Mouse (Mus musculus): ENCODE results near the gene Irgm2.

Gene Irgm2

GRCm38 (mm10) chr11:58200226-58200625 is 808 bp downstream of the Irgm2 start:
- TF ChIP-seq GATA4 (IDR thresholded peaks at IDR 0.05; ENCODE audit: insufficient replicate concordance, low read length): no peak

- no peak for TF ChIP-seq GATA4 (IDR thresholded peaks at IDR 0.05; ENCODE audit: insufficient replicate concordance, low read length)
Measured at GRCm38 (mm10) chr11:58201052-58201451, 1.6 kb downstream of the Irgm2 start.

GRCm38 (mm10) chr11:58210321-58210886 is 11.0 kb downstream of the Irgm2 start:
- TF ChIP-seq GATA4 (IDR thresholded peaks at IDR 0.05; ENCODE audit: insufficient replicate concordance, low read length): no peak

DNA sequence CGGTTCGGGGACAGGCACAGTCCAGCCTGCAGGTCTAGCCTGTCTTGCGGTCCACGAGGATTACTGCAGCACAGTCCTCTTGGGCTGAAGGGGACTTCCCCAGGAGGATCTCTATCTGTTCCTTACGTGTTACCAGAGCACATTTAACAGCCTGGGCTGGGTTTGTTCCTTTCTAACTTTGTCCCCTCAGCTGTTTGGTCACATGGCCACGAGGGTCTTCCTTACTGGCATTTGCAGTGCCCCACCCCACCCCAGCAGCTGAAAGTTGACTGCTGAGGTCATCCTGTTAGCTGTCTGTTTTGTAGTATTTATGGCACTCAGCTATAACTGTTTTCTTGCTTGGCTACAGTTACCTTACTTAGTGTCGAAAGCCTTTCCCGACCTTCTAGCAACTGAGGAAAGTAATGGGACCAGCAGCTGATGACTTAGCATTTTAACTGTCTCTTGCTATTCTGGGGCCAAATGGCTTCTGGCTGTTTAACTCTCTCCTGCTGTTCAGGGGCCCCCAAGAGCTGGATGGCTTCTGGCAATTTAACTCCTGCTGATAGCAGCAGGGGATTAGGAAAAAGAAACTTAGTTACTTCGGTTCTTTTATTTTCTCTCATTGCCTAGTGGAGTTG is 11.8 kb downstream of the Irgm2 start:
- TF ChIP-seq GATA4 (IDR thresholded peaks at IDR 0.05; ENCODE audit: insufficient replicate concordance, low read length): no peak

DNA sequence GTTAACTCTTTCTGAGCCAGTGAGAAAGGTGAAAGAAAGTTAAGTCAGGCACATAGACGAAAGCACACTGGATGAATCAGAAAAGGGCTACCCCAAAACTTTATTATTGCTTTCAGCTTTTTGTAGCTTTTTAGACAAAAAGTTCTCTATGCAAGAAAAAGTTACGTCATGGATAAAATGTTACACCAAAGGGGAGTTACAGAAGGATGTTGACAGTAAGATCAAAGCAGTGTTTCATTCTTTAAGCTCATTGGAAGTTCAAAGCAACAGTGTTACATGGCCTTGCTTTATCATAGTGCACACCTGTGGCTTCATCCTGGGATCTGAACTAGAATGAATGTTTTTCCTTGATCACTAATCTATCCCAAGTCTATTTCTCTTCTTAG is 12.3 kb downstream of the Irgm2 start:
- TF ChIP-seq GATA4 (IDR thresholded peaks at IDR 0.05; ENCODE audit: insufficient replicate concordance, low read length): no peak

DNA sequence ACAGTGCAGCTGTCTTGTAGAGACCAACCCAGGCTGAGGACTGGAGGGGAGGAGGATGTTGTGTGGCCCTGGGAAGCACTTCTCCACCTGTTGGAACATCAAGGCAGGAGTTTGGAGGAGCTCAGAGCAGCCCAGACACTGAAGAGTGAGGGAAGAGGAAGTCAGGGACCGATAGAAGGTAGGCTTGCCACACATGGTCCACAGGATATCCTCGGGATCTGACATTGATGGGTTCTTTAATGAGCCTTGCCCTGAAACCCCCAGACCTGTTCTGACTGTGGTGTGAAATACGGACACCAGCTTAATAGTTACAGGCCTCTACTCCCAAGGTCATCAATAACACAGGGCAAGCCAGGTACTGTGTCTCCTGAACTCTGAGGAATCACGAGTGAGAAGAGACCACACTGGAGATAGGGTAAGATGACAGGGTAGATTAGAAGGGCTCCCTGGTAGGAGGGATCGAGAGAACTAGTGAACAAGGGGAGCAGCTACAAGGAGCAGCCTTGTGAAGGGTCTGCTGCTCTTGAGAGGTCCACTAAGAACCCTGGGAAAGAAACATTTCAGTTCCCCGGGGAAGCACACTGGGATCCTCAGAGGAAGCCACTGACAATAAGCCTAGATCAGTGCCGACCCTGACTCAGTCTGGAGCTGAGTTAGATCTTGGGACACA is 14.4 kb downstream of the Irgm2 start:
- TF ChIP-seq GATA4 (IDR thresholded peaks at IDR 0.05; ENCODE audit: insufficient replicate concordance, low read length): no peak

- no peak for TF ChIP-seq GATA4 (IDR thresholded peaks at IDR 0.05; ENCODE audit: insufficient replicate concordance, low read length)
Measured at GRCm38 (mm10) chr11:58214391-58215048, 15.1 kb downstream of the Irgm2 start.

DNA sequence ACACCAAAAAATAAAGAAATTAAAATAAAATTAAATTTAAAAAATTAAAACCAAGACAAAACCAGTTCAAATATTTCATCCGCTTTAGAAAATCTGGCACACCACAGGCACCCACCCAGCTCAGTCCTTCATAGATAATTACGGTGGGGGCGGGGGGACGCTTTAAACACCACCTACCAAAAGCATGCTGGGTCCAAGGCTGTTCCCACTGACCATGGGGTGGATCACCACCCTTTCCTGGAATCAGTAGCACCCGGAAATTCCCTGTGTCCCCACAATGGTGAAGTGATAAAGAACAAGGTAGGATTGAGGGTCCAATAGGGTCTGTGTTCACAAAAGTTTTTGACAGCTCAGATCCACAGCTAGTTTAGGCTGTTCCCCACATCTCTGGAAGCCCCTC is 16.4 kb downstream of the Irgm2 start:
- no peak for TF ChIP-seq GATA4 (IDR thresholded peaks at IDR 0.05; ENCODE audit: insufficient replicate concordance, low read length)

DNA sequence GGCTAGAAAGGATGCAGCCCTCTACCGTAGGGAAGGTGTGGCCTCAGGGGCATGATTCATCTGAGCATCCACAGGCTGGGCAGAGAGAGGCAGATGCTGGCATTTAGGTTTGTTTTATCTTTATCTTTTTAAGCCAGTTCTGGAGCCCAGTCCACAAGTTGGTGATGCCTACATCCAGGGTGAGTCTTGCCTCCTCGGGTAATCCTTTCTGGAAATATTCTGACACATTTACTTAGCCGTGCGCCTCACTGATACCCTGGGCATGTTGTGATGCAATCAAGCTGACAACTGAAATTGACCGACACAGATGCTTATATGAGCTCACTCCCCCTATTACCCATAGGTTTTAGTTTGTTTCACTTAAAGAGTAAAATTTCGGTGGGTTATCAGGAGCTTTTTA is 17.4 kb downstream of the Irgm2 start:
- no peak for TF ChIP-seq GATA4 (IDR thresholded peaks at IDR 0.05; ENCODE audit: insufficient replicate concordance, low read length)

- TF ChIP-seq GATA4 (IDR thresholded peaks at IDR 0.05; ENCODE audit: insufficient replicate concordance, low read length): no peak
Measured at GRCm38 (mm10) chr11:58223751-58224150, 24.3 kb downstream of the Irgm2 start.

DNA sequence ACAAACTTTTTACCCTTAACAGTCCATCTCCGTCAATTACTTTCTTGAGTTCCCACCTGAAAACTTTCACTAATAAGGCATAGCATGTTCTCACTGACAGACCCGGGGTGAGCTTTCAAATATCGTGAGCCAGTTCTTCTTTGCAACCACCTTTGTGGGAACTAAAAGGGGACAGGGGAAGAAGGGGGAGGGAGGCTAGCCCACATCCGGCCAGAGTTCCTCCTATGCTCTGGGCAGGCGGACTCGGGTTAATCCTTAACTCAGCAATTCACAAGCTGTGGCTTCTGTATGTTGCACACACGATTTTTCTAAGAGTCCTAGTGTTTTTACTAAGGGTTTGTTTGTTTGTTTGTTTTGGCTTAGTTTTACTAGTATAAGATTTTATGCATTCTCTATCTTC is 24.9 kb downstream of the Irgm2 start:
- TF ChIP-seq GATA4 (IDR thresholded peaks at IDR 0.05; ENCODE audit: insufficient replicate concordance, low read length): no peak

DNA sequence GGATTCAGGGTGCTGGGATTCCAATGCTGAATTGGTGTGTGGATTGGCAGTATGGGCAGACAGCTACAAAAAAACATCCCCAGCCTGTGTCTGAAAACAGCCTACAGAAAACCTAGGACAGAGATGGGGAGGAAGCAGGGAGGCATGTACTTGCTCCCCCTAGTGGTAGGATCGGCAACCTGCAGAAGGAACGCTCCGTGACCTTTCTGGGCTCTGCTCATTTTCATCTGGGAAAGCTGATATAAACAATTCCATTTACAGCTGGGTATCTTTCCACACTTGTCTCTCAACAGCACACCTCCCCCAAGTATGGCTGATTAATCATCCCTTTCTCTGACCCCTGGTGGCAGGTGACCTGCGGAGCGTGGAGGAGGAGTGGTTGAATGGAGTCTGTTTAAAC is 26.2 kb downstream of the Irgm2 start:
- TF ChIP-seq GATA4 (IDR thresholded peaks at IDR 0.05; ENCODE audit: insufficient replicate concordance, low read length): no peak

DNA sequence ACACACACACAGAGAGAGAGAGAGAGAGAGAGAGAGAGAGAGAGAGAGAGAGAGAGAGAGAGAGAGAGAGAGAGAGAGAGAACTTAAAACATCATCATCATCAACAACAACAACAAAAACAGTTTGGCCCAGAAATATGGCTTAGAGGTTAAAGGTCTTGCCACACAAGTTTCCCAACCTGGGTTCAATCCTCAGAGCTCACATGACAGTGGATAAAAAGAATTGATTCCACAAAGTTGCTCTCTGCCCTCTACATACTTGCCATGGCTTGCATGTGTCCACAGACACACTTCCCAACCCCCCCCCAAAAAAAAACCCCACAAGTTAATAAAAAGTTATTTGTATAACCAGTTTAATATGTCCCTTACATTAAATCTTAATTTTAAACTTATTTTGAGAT is 27.0 kb downstream of the Irgm2 start:
- no peak for TF ChIP-seq GATA4 (IDR thresholded peaks at IDR 0.05; ENCODE audit: insufficient replicate concordance, low read length)

- no peak for TF ChIP-seq GATA4 (IDR thresholded peaks at IDR 0.05; ENCODE audit: insufficient replicate concordance, low read length)
Measured at GRCm38 (mm10) chr11:58230396-58230910, 31.0 kb downstream of the Irgm2 start.

GRCm38 (mm10) chr11:58231156-58231555 is 31.7 kb downstream of the Irgm2 start:
- no peak for TF ChIP-seq GATA4 (IDR thresholded peaks at IDR 0.05; ENCODE audit: insufficient replicate concordance, low read length)

DNA sequence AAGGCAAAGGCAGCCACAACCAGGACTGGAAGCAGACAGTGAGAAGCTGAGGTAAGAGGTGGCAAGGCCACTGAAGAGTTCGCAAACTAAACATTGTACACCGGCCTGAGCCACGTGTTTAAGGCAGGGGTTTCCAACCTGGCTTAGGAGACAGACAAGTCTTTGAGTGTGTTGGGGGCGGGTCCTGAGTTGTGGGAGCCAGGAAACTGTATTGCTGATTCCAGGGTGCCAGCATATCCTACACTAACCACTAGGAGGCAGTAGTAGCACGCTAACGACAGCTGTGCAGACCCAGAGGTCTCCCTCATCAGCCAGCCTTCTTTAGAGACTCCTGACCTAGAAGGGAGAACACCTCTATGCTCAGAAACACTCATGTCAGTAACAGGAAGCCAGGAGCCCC is 35.7 kb downstream of the Irgm2 start:
- no peak for TF ChIP-seq GATA4 (IDR thresholded peaks at IDR 0.05; ENCODE audit: insufficient replicate concordance, low read length)

Measured in liver, adult (tissue).